Mouse (Mus musculus) embryonic facial prominence, embryonic 12.5 days (tissue): ENCODE results near the gene March10. TPM values are rescaled to one million over a fixed set of nuclear protein-coding genes. Genes with fewer than 3 reads are reported as not detected.

Experiments used
- ATAC-seq: fragments of 200-750 bp; cut with Nextera tagmentation; 2 replicates; pipeline ENCODE4 v1.8.0; 2017; ENCODE audit not compliant: insufficient number of reproducible peaks, insufficient read depth, low FRiP score, low TSS enrichment
- H3K27ac ChIP-seq: fragments of 300-500 bp; sonication (generic); 2 replicates; pipeline ENCODE4 v1.5.1; 2016; ENCODE audit warnings: mild to moderate bottlenecking
- H3K27me3 ChIP-seq: fragments of 300-500 bp; sonication (generic); 2 replicates; pipeline ENCODE4 v1.6.1; 2016; ENCODE audit warnings: mild to moderate bottlenecking, moderate library complexity
- H3K36me3 ChIP-seq: fragments of 300-500 bp; sonication (generic); 2 replicates; pipeline ENCODE4 v1.6.1; 2016; ENCODE audit warnings: mild to moderate bottlenecking
- H3K4me1 ChIP-seq: fragments of 300-500 bp; sonication (generic); 2 replicates; pipeline ENCODE4 v1.6.1; 2016
- H3K4me2 ChIP-seq: fragments of 300-500 bp; sonication (generic); replicated peaks from 2 replicates; pipeline ENCODE4 v1.6.1; 2016; ENCODE audit warnings: mild to moderate bottlenecking, moderate library complexity
- H3K4me3 ChIP-seq: fragments of 300-500 bp; sonication (generic); 2 replicates; pipeline ENCODE4 v1.5.1; 2016; ENCODE audit warnings: mild to moderate bottlenecking
- H3K9ac ChIP-seq: fragments of 300-500 bp; sonication (generic); 2 replicates; pipeline ENCODE4 v1.6.1; 2016; ENCODE audit warnings: mild to moderate bottlenecking, moderate library complexity
- H3K9me3 ChIP-seq: fragments of 300-500 bp; sonication (generic); 2 replicates; pipeline ENCODE4 v1.6.1; 2016; ENCODE audit warnings: mild to moderate bottlenecking, moderate library complexity
- WGBS: fragments of 180-500 bp; shearing (Covaris S2); methylation state at CpG from one replicate; pipeline ENCODE4 v1.1.7; 2016; 5-methylcytosine and 5-hydroxymethylcytosine counted together
- polyA plus RNA-seq: library from polyadenylated mRNA; unstranded; fragments of >200 nt; fragmentation: Nextera tagmentation; extraction: Ambion mirVana; gene quantifications from 2 replicates; pipeline ENCODE4 v1.2.1, GENCODE M21; 2016

The March10 gene
- polyA plus RNA-seq, 1 experiment from 2014 or later, result 0.18 TPM

DNA sequence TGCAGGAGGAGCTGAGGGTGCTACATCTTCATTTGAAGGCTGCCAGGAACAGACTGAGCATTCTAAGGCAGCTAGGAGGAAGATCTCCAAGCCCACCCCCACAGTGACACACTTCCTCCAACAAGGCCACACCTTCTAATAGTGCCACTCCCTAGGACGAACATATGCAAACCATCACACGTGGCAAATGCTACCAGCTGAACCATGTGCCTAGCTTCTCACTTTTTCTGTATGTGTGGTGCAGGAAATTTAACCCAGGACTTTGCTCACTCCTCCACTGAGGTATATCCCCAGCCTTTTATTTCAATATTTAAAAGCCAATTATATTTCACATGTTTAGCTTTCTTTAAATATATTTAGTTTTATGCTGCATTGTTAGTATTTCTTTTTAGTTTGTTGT, 135.4 kb downstream of the March10 start:
- Histone ChIP-seq H3K9me3 (no peaks in the 10 kb centered on the region), H3K9ac (no peak overlapping the region), H3K4me1 (no peaks in the 10 kb centered on the region), H3K4me2 (no peak overlapping the region), H3K36me3 (peaks cover 17% of the 10 kb centered on the region), H3K4me3 (no peak overlapping the region), H3K27ac (no peak overlapping the region), H3K27me3 (no peaks in the 10 kb centered on the region)
- no peak for ATAC-seq
- WGBS, result 68% methylated on average over 2 of the region's 2 CpGs

DNA sequence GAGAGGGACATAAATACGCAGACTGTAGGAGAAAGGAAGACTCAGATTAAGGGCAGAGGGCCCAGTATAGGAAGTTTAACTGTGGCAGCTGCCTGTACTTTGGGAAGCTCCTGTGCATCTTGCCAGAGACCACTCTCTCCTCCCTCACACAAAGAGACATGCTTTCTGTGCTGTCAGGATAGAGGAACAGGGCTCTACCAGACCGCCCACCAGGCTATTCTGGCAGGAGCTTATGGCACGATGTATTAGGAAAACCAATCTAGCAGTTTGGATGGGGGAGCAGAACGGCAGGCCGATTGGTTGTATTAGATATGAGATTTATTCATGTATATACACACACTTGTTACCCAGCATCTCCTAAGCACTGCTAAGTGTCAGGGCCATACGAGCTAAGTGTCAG, 138.8 kb downstream of the March10 start:
- no peak overlapping the region for H3K4me2 ChIP-seq
- 93% methylated on average over 6 of the region's 6 CpGs for WGBS
- peaks cover 25% of the 10 kb centered on the region for H3K4me1 ChIP-seq
- H3K27me3 ChIP-seq, result no peaks in the 10 kb centered on the region
- no peak overlapping the region for H3K27ac ChIP-seq
- no peak for ATAC-seq
- no peak overlapping the region for H3K9ac ChIP-seq
- H3K36me3 ChIP-seq, result peaks cover 16% of the 10 kb centered on the region
- no peaks in the 10 kb centered on the region for H3K9me3 ChIP-seq
- H3K4me3 ChIP-seq, result no peak overlapping the region

DNA sequence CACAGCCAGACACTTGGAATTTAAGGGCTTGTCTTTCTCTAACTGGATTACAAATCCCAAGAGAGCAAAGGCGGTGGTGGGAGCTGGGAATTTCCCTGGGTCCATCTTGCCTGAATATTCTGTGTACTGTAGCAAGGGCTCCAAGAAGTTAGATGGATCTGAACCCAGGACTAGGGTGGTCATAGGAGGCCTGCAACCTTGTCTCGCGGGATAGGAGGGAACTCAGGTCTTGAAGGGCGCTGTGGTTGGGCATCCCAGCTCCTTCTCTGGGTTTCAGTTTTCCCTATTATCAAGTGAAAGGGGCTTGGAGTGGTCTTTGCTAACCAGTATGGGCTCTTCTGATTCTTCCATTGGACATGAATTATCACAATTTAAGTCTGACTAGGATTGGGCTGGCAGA, 140.4 kb downstream of the March10 start:
- no peak for ATAC-seq
- Histone ChIP-seq H3K4me1 (peaks cover 42% of the 10 kb centered on the region), H3K9me3 (no peaks in the 10 kb centered on the region), H3K27ac (no peak overlapping the region), H3K4me2 (no peak overlapping the region), H3K9ac (no peak overlapping the region), H3K27me3 (no peaks in the 10 kb centered on the region), H3K36me3 (peaks cover 16% of the 10 kb centered on the region), H3K4me3 (no peak overlapping the region)
- 86% methylated on average over 4 of the region's 4 CpGs for WGBS

GRCm38 (mm10) chr11:105315296-105315695, 141.2 kb downstream of the March10 start:
- H3K27ac ChIP-seq, result no peak overlapping the region
- peaks cover 49% of the 10 kb centered on the region for H3K4me1 ChIP-seq
- no peak overlapping the region for H3K4me2 ChIP-seq
- ATAC-seq, result no peak
- H3K9ac ChIP-seq, result no peak overlapping the region
- no peak overlapping the region for H3K4me3 ChIP-seq
- H3K36me3 ChIP-seq, result peaks cover 16% of the 10 kb centered on the region
- H3K9me3 ChIP-seq, result no peaks in the 10 kb centered on the region
- WGBS, result 78% methylated on average over 8 of the region's 8 CpGs
- no peaks in the 10 kb centered on the region for H3K27me3 ChIP-seq

DNA sequence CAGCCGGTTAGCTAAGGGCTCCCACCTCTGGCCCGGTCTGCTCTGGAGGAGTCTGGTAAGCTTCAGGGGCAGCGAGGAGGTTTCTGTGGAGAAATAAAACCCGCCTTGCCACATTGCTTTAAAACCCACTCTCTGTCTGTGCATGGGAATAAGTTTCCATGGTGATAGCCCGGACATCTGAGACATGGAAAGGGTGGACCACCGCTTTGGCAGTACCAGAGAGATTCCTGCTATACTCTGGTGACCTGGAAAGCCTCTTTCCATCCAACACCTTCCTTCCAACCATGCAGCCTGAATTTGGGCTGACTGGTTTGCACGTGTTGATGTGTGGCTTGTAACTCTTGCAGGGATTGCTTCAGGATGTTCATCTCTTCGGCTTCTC, 142.9 kb downstream of the March10 start:
- Histone ChIP-seq H3K27me3 (no peaks in the 10 kb centered on the region), H3K36me3 (peaks cover 9% of the 10 kb centered on the region; the same call in 1 of the 2 replicates), H3K4me3 (no peak overlapping the region), H3K9me3 (no peaks in the 10 kb centered on the region), H3K9ac (0 out of 2 replicates have a peak overlapping the region, but pooled peaks have one; percentile 6), H3K4me1 (peaks cover 52% of the 10 kb centered on the region), H3K27ac (peak overlapping the region; percentile 81), H3K4me2 (0 out of 2 replicates have a peak overlapping the region, but pooled peaks have one; percentile 24)
- WGBS, result 16% methylated on average over 8 of the region's 8 CpGs
- ATAC-seq, result no peak

DNA sequence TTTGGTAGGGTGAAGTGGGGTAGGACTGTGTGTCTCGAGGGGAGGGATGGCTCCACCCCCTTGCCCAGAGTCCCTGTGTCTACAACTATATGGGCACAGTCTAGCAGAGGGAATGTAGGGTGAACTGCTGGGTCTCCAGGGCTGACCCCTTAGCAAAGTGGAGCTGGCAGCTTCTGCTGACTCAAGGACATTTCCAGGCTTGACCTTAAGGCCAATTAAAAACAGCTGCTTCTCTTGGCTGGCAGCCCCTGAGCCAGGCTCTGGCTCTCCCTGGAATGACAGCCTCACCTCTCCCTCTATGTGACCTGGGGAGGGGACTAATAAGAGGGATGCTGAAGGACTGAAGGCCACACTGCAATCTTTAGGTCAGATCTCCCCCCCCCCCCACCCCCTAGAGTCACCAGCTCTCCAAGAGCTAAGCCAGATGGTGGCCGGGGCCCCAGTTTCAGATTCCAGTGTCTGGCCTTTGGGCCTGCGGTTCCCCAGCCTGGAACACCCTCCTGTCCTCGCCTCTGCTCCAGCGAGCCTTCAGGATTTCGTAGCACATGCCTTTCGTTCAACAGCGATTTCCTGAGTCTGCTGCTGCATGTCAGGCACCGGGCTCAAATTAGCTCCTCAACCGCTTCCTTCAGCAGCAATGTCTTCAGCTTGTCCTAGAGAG, 143.4 kb downstream of the March10 start:
- Histone ChIP-seq H3K27ac (peak overlapping the region; percentile 81), H3K4me2 (0 out of 2 replicates have a peak overlapping the region, but pooled peaks have one; percentile 24), H3K9ac (0 out of 2 replicates have a peak overlapping the region, but pooled peaks have one; percentile 6), H3K9me3 (no peaks in the 10 kb centered on the region), H3K4me3 (no peak overlapping the region), H3K27me3 (no peaks in the 10 kb centered on the region), H3K36me3 (peaks cover 9% of the 10 kb centered on the region; the same call in 1 of the 2 replicates), H3K4me1 (peaks cover 52% of the 10 kb centered on the region)
- ATAC-seq, result peak; percentile 42; the same call in 1 of the 2 replicates
- 17% methylated on average over 10 of the region's 10 CpGs for WGBS

DNA sequence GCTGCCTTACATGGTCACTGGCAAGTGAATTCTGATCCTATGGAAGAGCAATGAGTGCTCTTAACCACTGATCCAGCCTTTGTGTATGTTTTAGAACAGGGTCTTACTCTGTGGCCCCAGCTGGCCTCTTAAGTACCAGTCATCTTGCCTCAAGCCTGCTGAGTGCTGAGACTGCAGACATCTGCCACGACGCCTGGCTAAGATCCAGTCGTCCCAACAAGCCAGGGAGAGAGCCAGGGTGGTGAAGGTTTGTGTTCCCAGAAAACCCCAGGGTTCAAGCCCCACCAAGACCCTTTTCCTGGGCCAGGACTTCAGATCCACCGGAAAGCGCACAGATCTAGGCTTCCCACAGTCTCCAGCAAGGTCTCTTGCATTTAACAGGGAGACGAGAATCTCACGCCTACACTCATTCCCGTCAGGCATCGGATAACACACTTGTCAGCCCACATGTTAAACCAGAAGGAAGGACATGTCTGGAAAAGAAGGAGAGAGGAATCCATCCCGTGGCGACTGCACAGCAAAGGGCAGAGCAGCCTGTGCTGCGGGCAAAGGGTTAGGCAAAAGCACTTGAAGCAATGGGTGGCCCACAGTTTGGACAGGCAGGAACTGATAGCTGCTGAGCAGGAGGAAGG, 144.1 kb downstream of the March10 start:
- no peaks in the 10 kb centered on the region for H3K9me3 ChIP-seq
- WGBS, result 24% methylated on average over 12 of the region's 12 CpGs
- 0 out of 2 replicates have a peak, but pooled peaks have one; percentile 9 for ATAC-seq
- H3K27ac ChIP-seq, result peak overlapping the region; percentile 81
- H3K4me1 ChIP-seq, result peaks cover 52% of the 10 kb centered on the region
- no peaks in the 10 kb centered on the region for H3K27me3 ChIP-seq
- no peak overlapping the region for H3K9ac ChIP-seq
- peaks cover 9% of the 10 kb centered on the region; the same call in 1 of the 2 replicates for H3K36me3 ChIP-seq
- no peak overlapping the region for H3K4me2 ChIP-seq
- H3K4me3 ChIP-seq, result no peak overlapping the region

DNA sequence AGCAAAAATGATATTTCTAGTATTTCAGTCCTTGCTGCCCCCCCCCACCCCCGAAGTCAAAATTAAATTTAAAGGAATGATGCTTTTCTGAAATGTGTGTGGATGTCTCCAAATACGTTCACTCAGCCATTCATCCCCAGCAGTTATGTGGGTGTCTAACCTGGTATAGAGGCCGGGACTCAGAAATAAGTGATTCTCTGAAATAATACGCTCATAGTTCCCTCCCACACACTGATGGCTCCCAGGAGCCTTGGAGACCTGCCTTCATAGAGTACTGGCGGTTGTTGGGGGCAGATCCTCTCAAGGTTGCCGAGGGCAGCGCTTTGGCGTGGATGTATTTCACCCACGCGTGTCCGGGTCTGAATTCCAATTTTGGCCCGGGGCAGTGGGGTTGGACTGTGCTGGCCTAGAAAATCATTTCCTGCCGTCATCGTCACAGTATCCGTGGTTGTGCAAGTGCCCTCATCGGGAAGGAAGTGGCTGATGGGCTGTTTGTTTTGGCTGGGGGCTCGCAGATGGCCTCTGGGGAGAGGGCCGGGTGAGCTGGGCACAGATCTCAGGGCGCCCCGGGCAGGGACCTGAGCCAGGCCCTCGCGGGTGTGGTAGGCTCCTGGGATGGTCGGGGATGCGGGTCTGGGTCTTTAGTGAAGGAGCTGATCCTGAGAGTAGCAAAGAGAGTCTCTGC, 145.1 kb downstream of the March10 start:
- no peaks in the 10 kb centered on the region for H3K27me3 ChIP-seq
- H3K4me2 ChIP-seq, result 0 out of 2 replicates have a peak overlapping the region, but pooled peaks have one; percentile 12
- H3K36me3 ChIP-seq, result peaks cover 11% of the 10 kb centered on the region
- 38% methylated on average over 24 of the region's 24 CpGs for WGBS
- H3K9me3 ChIP-seq, result no peaks in the 10 kb centered on the region
- H3K4me3 ChIP-seq, result no peak overlapping the region
- ATAC-seq, result no peak
- H3K27ac ChIP-seq, result peak overlapping the region; percentile 81
- H3K4me1 ChIP-seq, result peaks cover 52% of the 10 kb centered on the region
- H3K9ac ChIP-seq, result no peak overlapping the region

Other genes with a start within 250 kb of the March10 start
- gene Mrc2, start 164.1 kb downstream of the March10 start, polyA plus RNA-seq, result 35.3 and 38.5 TPM in 2 replicates
- 11.4 and 12.9 TPM in 2 replicates for gene Tanc2, start 133.3 kb upstream of the March10 start, polyA plus RNA-seq